Mouse (Mus musculus): ENCODE measurements around the gene Zfp956. TPM values are rescaled to one million over a fixed set of nuclear protein-coding genes. Genes with fewer than 3 reads are reported as not detected.

Zfp956 gene
- 6.6 and 6.9 TPM in 2 replicates for polyA plus RNA-seq (2014; fragmentation: Nextera tagmentation; extraction: Ambion mirVana)

DNA sequence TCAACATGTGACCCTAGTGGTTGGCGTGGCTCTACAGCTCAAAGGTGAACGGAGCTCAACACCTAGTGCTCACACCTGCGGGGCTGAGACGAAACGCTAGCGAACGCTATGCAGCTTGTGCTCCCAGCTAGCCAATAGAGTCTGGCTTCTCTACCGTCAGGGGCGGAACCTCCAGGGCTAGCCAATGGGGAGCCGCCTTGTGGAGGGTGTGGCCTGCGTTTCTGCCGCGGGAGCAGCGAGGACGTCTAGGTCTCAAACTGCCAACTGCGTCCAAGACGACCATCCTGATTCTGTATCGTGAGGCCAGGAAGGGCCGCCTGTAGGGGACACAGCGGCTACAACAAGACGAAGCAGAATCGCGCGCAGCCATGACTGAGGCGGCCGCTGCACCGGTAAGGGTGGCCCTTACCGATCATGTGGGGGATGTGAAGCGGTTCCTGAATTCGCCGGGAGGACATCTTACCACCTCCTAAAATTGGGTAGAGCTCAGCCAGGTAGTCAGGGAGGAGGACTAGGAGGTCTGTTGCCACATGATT is at the start of gene Zfp956:
Gene Zfp956 (plus strand): TSS at position 200 of the 536 bp plus-strand sequence.
- Histone ChIP-seq H3K9me3 (ENCODE audit: control insufficient read depth, low read length) (no peaks in the 10 kb centered on the region), H3K27ac (ENCODE audit: low read depth, low read length) (no peak within 1 kb of the TSS), H3K4me1 (ENCODE audit: control insufficient read depth, insufficient read depth, low read length) (peaks cover 3% of the 10 kb centered on the region; the same call in 1 of the 2 replicates), H3K36me3 (ENCODE audit: control insufficient read depth, insufficient read depth, low read length) (no peaks in the 10 kb centered on the region), H3K9ac (ENCODE audit: low read length) (peak within 1 kb of the TSS; percentile 82), H3K4me3 (ENCODE audit: low read depth, low read length) (peak within 1 kb of the TSS; percentile 69), H3K27me3 (ENCODE audit: control insufficient read depth, insufficient read depth, low read length) (no peaks in the 10 kb centered on the region), H3K4me2 (peak within 1 kb of the TSS; percentile 90)
- DNase-seq (ENCODE audit: low spot score, missing footprints) (peak; percentile 99), ATAC-seq (ENCODE audit: low FRiP score) (peak; percentile 100)
- WGBS = under 1% methylated on average over 31 of the region's 31 CpGs

- no peak for ATAC-seq (ENCODE audit: low FRiP score)
- H3K27ac ChIP-seq (ENCODE audit: low read depth, low read length) = no peak overlapping the region
- no peaks in the 10 kb centered on the region for H3K4me1 ChIP-seq (ENCODE audit: control insufficient read depth, insufficient read depth, low read length)
- peaks cover 8% of the 10 kb centered on the region for H3K27me3 ChIP-seq (ENCODE audit: control insufficient read depth, insufficient read depth, low read length)
- H3K36me3 ChIP-seq (ENCODE audit: control insufficient read depth, insufficient read depth, low read length) = peaks cover 15% of the 10 kb centered on the region
- H3K9ac ChIP-seq (ENCODE audit: low read length) = no peak overlapping the region
- WGBS = 84% methylated on average over 4 of the region's 4 CpGs
- no peak overlapping the region for H3K4me2 ChIP-seq
- no peaks in the 10 kb centered on the region for H3K9me3 ChIP-seq (ENCODE audit: control insufficient read depth, low read length)
- no peak for DNase-seq (ENCODE audit: low spot score, missing footprints)
- H3K4me3 ChIP-seq (ENCODE audit: low read depth, low read length) = no peak overlapping the region
Measured at GRCm38 (mm10) chr6:47903587-47903986, 49.6 kb upstream of the Zfp956 start.

DNA sequence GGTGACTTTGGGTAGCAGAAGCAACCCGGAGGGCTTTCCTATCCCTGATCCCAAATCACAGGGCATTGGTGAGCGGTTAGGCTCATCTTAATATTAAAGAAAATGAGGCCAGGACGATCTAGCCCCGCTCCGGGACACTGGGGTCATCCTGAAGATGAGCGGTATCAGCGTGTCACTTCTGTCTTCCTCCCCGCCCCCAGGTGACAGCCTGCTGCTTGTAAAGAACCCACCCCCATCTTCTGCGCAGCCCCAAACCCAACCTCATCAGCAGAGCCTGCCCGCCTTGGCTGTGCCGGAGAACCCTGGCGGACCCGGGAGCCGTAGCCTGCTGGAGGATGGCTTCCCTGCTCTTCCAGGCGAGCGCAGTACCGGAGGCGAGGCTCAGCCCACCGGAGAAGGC is 48.8 kb upstream of the Zfp956 start:
- Histone ChIP-seq H3K27me3 (ENCODE audit: control insufficient read depth, insufficient read depth, low read length) (peaks cover 8% of the 10 kb centered on the region), H3K36me3 (ENCODE audit: control insufficient read depth, insufficient read depth, low read length) (peaks cover 15% of the 10 kb centered on the region), H3K9me3 (ENCODE audit: control insufficient read depth, low read length) (no peaks in the 10 kb centered on the region), H3K4me1 (ENCODE audit: control insufficient read depth, insufficient read depth, low read length) (no peaks in the 10 kb centered on the region), H3K27ac (ENCODE audit: low read depth, low read length) (no peak overlapping the region), H3K4me2 (no peak overlapping the region), H3K4me3 (ENCODE audit: low read depth, low read length) (no peak overlapping the region), H3K9ac (ENCODE audit: low read length) (no peak overlapping the region)
- DNase-seq (ENCODE audit: low spot score, missing footprints) (no peak), ATAC-seq (ENCODE audit: low FRiP score) (no peak)
- WGBS = 23% methylated on average over 19 of the region's 19 CpGs

DNA sequence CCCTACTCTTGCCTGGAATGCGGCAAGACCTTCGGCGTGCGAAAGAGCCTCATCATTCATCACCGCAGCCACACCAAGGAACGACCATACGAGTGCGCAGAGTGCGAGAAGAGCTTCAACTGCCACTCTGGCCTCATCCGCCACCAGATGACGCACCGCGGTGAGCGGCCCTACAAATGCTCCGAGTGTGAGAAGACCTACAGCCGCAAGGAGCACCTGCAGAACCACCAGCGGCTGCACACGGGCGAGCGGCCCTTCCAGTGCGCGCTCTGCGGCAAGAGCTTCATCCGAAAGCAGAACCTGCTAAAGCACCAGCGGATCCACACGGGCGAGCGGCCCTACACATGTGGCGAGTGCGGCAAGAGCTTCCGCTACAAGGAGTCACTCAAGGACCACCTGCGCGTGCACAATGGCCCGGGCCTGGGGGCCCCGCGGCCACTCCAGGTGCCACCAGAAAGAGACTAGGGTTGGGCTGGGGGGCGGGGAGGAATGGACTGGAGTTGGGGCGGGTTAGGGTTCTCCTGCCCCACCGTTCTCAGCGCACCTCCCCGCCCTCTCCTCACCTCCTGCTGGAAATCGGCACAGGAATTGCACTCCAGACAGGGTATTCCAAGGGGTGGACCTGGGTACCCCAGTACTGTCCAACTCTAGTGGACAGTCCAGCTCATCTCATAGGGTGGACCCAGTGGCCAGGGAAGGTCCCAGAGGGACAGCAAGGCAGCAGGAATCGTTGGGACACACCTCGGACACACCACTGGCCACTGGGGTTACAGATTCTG is 48.1 kb upstream of the Zfp956 start:
- no peak overlapping the region for H3K4me3 ChIP-seq (ENCODE audit: low read depth, low read length)

GRCm38 (mm10) chr6:47906326-47906725 is 46.9 kb upstream of the Zfp956 start:
- Histone ChIP-seq H3K4me1 (ENCODE audit: control insufficient read depth, insufficient read depth, low read length) (no peaks in the 10 kb centered on the region), H3K9me3 (ENCODE audit: control insufficient read depth, low read length) (no peaks in the 10 kb centered on the region), H3K27me3 (ENCODE audit: control insufficient read depth, insufficient read depth, low read length) (peaks cover 8% of the 10 kb centered on the region), H3K4me2 (no peak overlapping the region), H3K36me3 (ENCODE audit: control insufficient read depth, insufficient read depth, low read length) (peaks cover 15% of the 10 kb centered on the region), H3K9ac (ENCODE audit: low read length) (no peak overlapping the region), H3K27ac (ENCODE audit: low read depth, low read length) (no peak overlapping the region), H3K4me3 (ENCODE audit: low read depth, low read length) (no peak overlapping the region)
- DNase-seq (ENCODE audit: low spot score, missing footprints) (no peak), ATAC-seq (ENCODE audit: low FRiP score) (no peak)
- WGBS = 92% methylated on average over 5 of the region's 5 CpGs

More for the DNA sequence above, 48.1 kb upstream of the Zfp956 start:
- H3K36me3 ChIP-seq (ENCODE audit: control insufficient read depth, insufficient read depth, low read length) = peaks cover 15% of the 10 kb centered on the region
- no peaks in the 10 kb centered on the region for H3K4me1 ChIP-seq (ENCODE audit: control insufficient read depth, insufficient read depth, low read length)
- DNase-seq (ENCODE audit: low spot score, missing footprints) (no peak), ATAC-seq (ENCODE audit: low FRiP score) (peak; percentile 11; the same call in 1 of the 2 replicates)
- 52% methylated on average over 44 of the region's 44 CpGs for WGBS
- H3K27ac ChIP-seq (ENCODE audit: low read depth, low read length) = no peak overlapping the region
- H3K9ac ChIP-seq (ENCODE audit: low read length) = no peak overlapping the region
- peaks cover 8% of the 10 kb centered on the region for H3K27me3 ChIP-seq (ENCODE audit: control insufficient read depth, insufficient read depth, low read length)
- no peak overlapping the region for H3K4me2 ChIP-seq
- no peaks in the 10 kb centered on the region for H3K9me3 ChIP-seq (ENCODE audit: control insufficient read depth, low read length)

- ATAC-seq (ENCODE audit: low FRiP score) (no peak), DNase-seq (ENCODE audit: low spot score, missing footprints) (no peak)
- H3K9ac ChIP-seq (ENCODE audit: low read length) = no peak overlapping the region
- no peaks in the 10 kb centered on the region for H3K4me1 ChIP-seq (ENCODE audit: control insufficient read depth, insufficient read depth, low read length)
- peaks cover 12% of the 10 kb centered on the region for H3K36me3 ChIP-seq (ENCODE audit: control insufficient read depth, insufficient read depth, low read length)
- H3K27me3 ChIP-seq (ENCODE audit: control insufficient read depth, insufficient read depth, low read length) = peaks cover 2% of the 10 kb centered on the region
- H3K4me2 ChIP-seq = no peak overlapping the region
- H3K27ac ChIP-seq (ENCODE audit: low read depth, low read length) = no peak overlapping the region
- 86% methylated on average over 1 of the region's 1 CpGs for WGBS
- H3K9me3 ChIP-seq (ENCODE audit: control insufficient read depth, low read length) = no peaks in the 10 kb centered on the region
- no peak overlapping the region for H3K4me3 ChIP-seq (ENCODE audit: low read depth, low read length)
Measured at GRCm38 (mm10) chr6:47909007-47909406, 44.2 kb upstream of the Zfp956 start.

GRCm38 (mm10) chr6:47911650-47912049 is 41.5 kb upstream of the Zfp956 start:
- no peaks in the 10 kb centered on the region for H3K9me3 ChIP-seq (ENCODE audit: control insufficient read depth, low read length)
- no peak for DNase-seq (ENCODE audit: low spot score, missing footprints)
- H3K36me3 ChIP-seq (ENCODE audit: control insufficient read depth, insufficient read depth, low read length) = no peaks in the 10 kb centered on the region
- WGBS = 76% methylated on average over 1 of the region's 1 CpGs
- no peak overlapping the region for H3K9ac ChIP-seq (ENCODE audit: low read length)
- H3K4me1 ChIP-seq (ENCODE audit: control insufficient read depth, insufficient read depth, low read length) = no peaks in the 10 kb centered on the region
- no peak overlapping the region for H3K27ac ChIP-seq (ENCODE audit: low read depth, low read length)
- no peaks in the 10 kb centered on the region for H3K27me3 ChIP-seq (ENCODE audit: control insufficient read depth, insufficient read depth, low read length)
- H3K4me3 ChIP-seq (ENCODE audit: low read depth, low read length) = no peak overlapping the region
- no peak for ATAC-seq (ENCODE audit: low FRiP score)
- no peak overlapping the region for H3K4me2 ChIP-seq

DNA sequence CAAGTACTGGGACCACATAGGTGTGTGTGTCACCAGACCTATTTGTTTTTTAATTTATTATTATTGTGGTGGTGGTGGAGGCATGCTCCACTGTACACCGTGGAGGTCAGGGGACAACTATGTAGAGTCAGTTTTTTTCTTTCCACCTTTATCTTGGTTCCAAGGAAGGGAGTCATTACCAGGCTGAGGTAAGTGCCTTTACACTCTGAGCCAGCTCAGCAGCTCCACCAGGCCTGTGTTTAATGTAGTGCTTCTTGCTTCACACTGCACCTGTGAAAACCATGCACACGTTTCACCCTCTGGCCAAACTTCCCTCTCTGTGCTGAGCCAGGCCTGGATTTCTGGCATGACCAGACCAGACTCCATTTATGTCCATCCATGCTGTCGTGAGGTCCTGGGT is 40.2 kb upstream of the Zfp956 start:
- WGBS = 65% methylated on average over 3 of the region's 3 CpGs
- no peak overlapping the region for H3K4me2 ChIP-seq
- ATAC-seq (ENCODE audit: low FRiP score) = no peak
- no peaks in the 10 kb centered on the region for H3K27me3 ChIP-seq (ENCODE audit: control insufficient read depth, insufficient read depth, low read length)
- H3K4me3 ChIP-seq (ENCODE audit: low read depth, low read length) = no peak overlapping the region
- no peak overlapping the region for H3K27ac ChIP-seq (ENCODE audit: low read depth, low read length)
- H3K9me3 ChIP-seq (ENCODE audit: control insufficient read depth, low read length) = no peaks in the 10 kb centered on the region
- no peaks in the 10 kb centered on the region for H3K36me3 ChIP-seq (ENCODE audit: control insufficient read depth, insufficient read depth, low read length)
- H3K9ac ChIP-seq (ENCODE audit: low read length) = no peak overlapping the region
- H3K4me1 ChIP-seq (ENCODE audit: control insufficient read depth, insufficient read depth, low read length) = no peaks in the 10 kb centered on the region
- no peak for DNase-seq (ENCODE audit: low spot score, missing footprints)

DNA sequence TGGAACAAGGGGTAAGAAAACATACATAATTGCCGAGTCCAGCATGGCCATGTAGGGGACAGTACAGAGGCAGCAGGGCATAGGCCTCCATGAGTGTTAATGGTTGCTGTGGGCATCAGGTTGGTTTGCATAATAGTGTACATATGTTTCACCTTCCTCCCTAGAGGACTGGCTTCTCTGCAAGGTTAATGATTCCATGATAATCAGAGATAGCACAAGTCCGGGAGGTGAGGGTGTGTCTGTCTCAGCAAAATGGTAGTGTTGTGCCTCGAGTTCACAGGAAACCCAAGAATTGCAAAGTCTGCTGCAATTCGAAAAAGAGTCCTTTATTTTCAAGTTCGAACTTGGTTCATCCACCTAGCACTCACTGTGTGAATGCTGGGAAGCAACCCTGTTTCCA is 36.1 kb upstream of the Zfp956 start:
- 84% methylated on average over 5 of the region's 5 CpGs for WGBS
- no peak overlapping the region for H3K4me3 ChIP-seq (ENCODE audit: low read depth, low read length)
- H3K9ac ChIP-seq (ENCODE audit: low read length) = no peak overlapping the region
- peaks cover 8% of the 10 kb centered on the region for H3K4me1 ChIP-seq (ENCODE audit: control insufficient read depth, insufficient read depth, low read length)
- DNase-seq (ENCODE audit: low spot score, missing footprints) = no peak
- ATAC-seq (ENCODE audit: low FRiP score) = no peak
- H3K36me3 ChIP-seq (ENCODE audit: control insufficient read depth, insufficient read depth, low read length) = no peaks in the 10 kb centered on the region
- H3K4me2 ChIP-seq = no peak overlapping the region
- H3K27me3 ChIP-seq (ENCODE audit: control insufficient read depth, insufficient read depth, low read length) = no peaks in the 10 kb centered on the region
- H3K27ac ChIP-seq (ENCODE audit: low read depth, low read length) = no peak overlapping the region
- no peaks in the 10 kb centered on the region for H3K9me3 ChIP-seq (ENCODE audit: control insufficient read depth, low read length)
